27 mouse cellular contexts compared by ENCODE assay signal in genomic region chr7:125155291-125155690, GRCm38 (mm10).
A peak's percentile ranks its signal among the peaks of the same experiment; 100 is the strongest.
DNase-seq lines count a peak whose midpoint lies in the region; ATAC-seq lines count a peak whose summit lies in the region.
"Had no signal": no experiment of that assay in that cellular context is flagged by ENCODE, and none has a peak within 500 bp of the region (broad histone marks: within the 10 kb centered on the region; RNA-seq: fewer than 3 reads in every experiment).

No protein-coding gene starts in this region.

- H3K9ac ChIP-seq in embryonic facial prominence, embryonic 11.5 days (replicated peaks; ENCODE audit: low read length) = no peak overlapping the region
- H3K9ac ChIP-seq in limb, embryonic 11.5 days (ENCODE audit: low read length) = no peak overlapping the region
- H3K9ac ChIP-seq: forebrain, embryonic 13.5 days; limb, embryonic 12.5 days; liver, embryonic 13.5 days; lung, embryonic 14.5 days; midbrain, embryonic 12.5 days had no signal

- no peak overlapping the region for H3K4me2 ChIP-seq in embryonic facial prominence, embryonic 11.5 days (ENCODE audit: low read depth, low read length)
- no peak overlapping the region for H3K4me2 ChIP-seq in limb, embryonic 11.5 days (ENCODE audit: low read depth, severe bottlenecking)
- H3K4me2 ChIP-seq: forebrain, embryonic 13.5 days; heart, embryonic 11.5 days; limb, embryonic 12.5 days; liver, embryonic 13.5 days; lung, embryonic 14.5 days; midbrain, embryonic 12.5 days had no signal

- 13% methylated on average over 2 of the region's 2 CpGs for WGBS in embryonic facial prominence, embryonic 11.5 days
- 18% methylated on average over 2 of the region's 2 CpGs for WGBS in limb, embryonic 11.5 days

- H3K27me3 ChIP-seq in embryonic facial prominence, embryonic 11.5 days (ENCODE audit: control insufficient read depth, insufficient read depth, low read length) = no peaks in the 10 kb centered on the region
- no peaks in the 10 kb centered on the region for H3K27me3 ChIP-seq in limb, embryonic 11.5 days (ENCODE audit: control insufficient read depth, insufficient read depth, low read length)
- H3K27me3 ChIP-seq: forebrain, embryonic 13.5 days; limb, embryonic 12.5 days; liver, embryonic 13.5 days; midbrain, embryonic 12.5 days had no signal

- intact Hi-C loops in left cerebral cortex, postnatal 4 days (cut with DNase I) = no loop called here

- ATAC-seq in embryonic facial prominence, embryonic 11.5 days (replicated peaks; ENCODE audit: insufficient number of reproducible peaks, low FRiP score, low TSS enrichment, low read depth) = no peak; the same call in 1 of the 2 replicates
- ATAC-seq in limb, embryonic 11.5 days (ENCODE audit: insufficient number of reproducible peaks, low FRiP score, low TSS enrichment, low read depth) = no peak
- ATAC-seq: CD4-positive, CD25-positive, alpha-beta regulatory T cell, adult 4 months; forebrain, embryonic 13.5 days had no signal

- peak; percentile 15 for DNase-seq in embryo, embryonic 10 days (ENCODE audit: low spot score)
- DNase-seq in embryo, embryonic 9.5 days (ENCODE audit: extremely low spot score) = no peak
- DNase-seq in left cerebral cortex, postnatal 4 days = peak; percentile 30
- no peak for DNase-seq in left cerebral cortex, adult 18-20 months (ENCODE audit: low spot score in 2 of 2)
- DNase-seq in embryonic facial prominence, embryonic 11.5 days (ENCODE audit: low spot score) = peak; percentile 42
- DNase-seq in limb, embryonic 11.5 days (ENCODE audit: low spot score) = peak; percentile 26
- no peak for DNase-seq in layer of hippocampus, adult 9-10 months (ENCODE audit: low spot score)
- DNase-seq in kidney, postnatal 36 days = no peak
- DNase-seq: adrenal gland, postnatal 25 days; cerebellum, adult 11-12 months; gastrocnemius, postnatal 36 days; heart, postnatal 14 days; kidney, adult 18-20 months; liver, embryonic 13.5 days; lung, embryonic 14.5 days; lung, postnatal 4 days; right cerebral cortex, postnatal 4 days had no signal

- no peak overlapping the region for H3K27ac ChIP-seq in embryonic facial prominence, embryonic 11.5 days (replicated peaks; ENCODE audit: low read depth, low read length)
- H3K27ac ChIP-seq in limb, embryonic 11.5 days (replicated peaks; ENCODE audit: low read depth, low read length) = no peak overlapping the region
- H3K27ac ChIP-seq: forebrain, embryonic 13.5 days; kidney, postnatal 0 days; layer of hippocampus, adult 2 months; left cerebral cortex, adult 2 months; limb, embryonic 12.5 days; liver, embryonic 13.5 days; midbrain, embryonic 12.5 days; stomach, postnatal 0 days had no signal

- no peaks in the 10 kb centered on the region for H3K9me3 ChIP-seq in embryonic facial prominence, embryonic 11.5 days (replicated peaks; ENCODE audit: control insufficient read depth, low read length)
- no peaks in the 10 kb centered on the region for H3K9me3 ChIP-seq in limb, embryonic 11.5 days (ENCODE audit: control insufficient read depth, low read length)
- H3K9me3 ChIP-seq: forebrain, embryonic 13.5 days; limb, embryonic 12.5 days; liver, embryonic 13.5 days; midbrain, embryonic 12.5 days had no signal

- H3K4me3 ChIP-seq in embryonic facial prominence, embryonic 11.5 days (ENCODE audit: low read depth, low read length) = no peak overlapping the region
- H3K4me3 ChIP-seq in limb, embryonic 11.5 days (ENCODE audit: low read depth, low read length) = no peak overlapping the region
- H3K4me3 ChIP-seq: forebrain, embryonic 13.5 days; layer of hippocampus, adult 2 months; left cerebral cortex, adult 2 months; limb, embryonic 12.5 days; liver, embryonic 13.5 days; midbrain, embryonic 12.5 days had no signal

- no peaks in the 10 kb centered on the region for H3K4me1 ChIP-seq in embryonic facial prominence, embryonic 11.5 days (ENCODE audit: control insufficient read depth, insufficient read depth, low read length)
- H3K4me1 ChIP-seq in limb, embryonic 11.5 days (ENCODE audit: control insufficient read depth, insufficient read depth, low read length) = peaks cover 6% of the 10 kb centered on the region; the same call in 1 of the 2 replicates
- H3K4me1 ChIP-seq: forebrain, embryonic 13.5 days; liver, embryonic 13.5 days; midbrain, embryonic 12.5 days had no signal

- H3K36me3 ChIP-seq in embryonic facial prominence, embryonic 11.5 days (replicated peaks; ENCODE audit: control insufficient read depth, insufficient read depth, low read depth, low read length) = no peaks in the 10 kb centered on the region
- no peaks in the 10 kb centered on the region for H3K36me3 ChIP-seq in limb, embryonic 11.5 days (ENCODE audit: control insufficient read depth, insufficient read depth, low read length)
- H3K36me3 ChIP-seq: G1E; limb, embryonic 12.5 days; liver, embryonic 13.5 days; midbrain, embryonic 12.5 days had no signal

Comparison
In these comparisons a context has a peak if more than half of its experiments do, and no peak if none do; other contexts are left out.
1. DNase-seq: peak in embryo, embryonic 10 days (single experiment), left cerebral cortex, postnatal 4 days (single experiment), embryonic facial prominence, embryonic 11.5 days (single experiment) and limb, embryonic 11.5 days (single experiment); none in embryo, embryonic 9.5 days (single experiment), left cerebral cortex, adult 18-20 months (0 of 2), layer of hippocampus, adult 9-10 months (single experiment) and kidney, postnatal 36 days (0 of 2).